Mouse (Mus musculus): ENCODE measurements around the gene Cyfip2. TPM values are rescaled to one million over a fixed set of nuclear protein-coding genes. Genes with fewer than 3 reads are reported as not detected.
A peak's percentile ranks its signal among the peaks of the same experiment; 100 is the strongest.

Gene Cyfip2
- total RNA-seq, 2 experiments from 2014 or later: 84.0 to 88.8 TPM

- peak; percentile 62 to 65 for DNase-seq
Measured at GRCm38 (mm10) chr11:46308271-46308974, 4.2 kb downstream of the Cyfip2 start.

- no peak for DNase-seq
Measured at GRCm38 (mm10) chr11:46307768-46308167, 4.9 kb downstream of the Cyfip2 start.

- DNase-seq: no peak
Measured at GRCm38 (mm10) chr11:46306776-46307175, 5.9 kb downstream of the Cyfip2 start.

- DNase-seq: no peak
Measured at GRCm38 (mm10) chr11:46305881-46306520, 6.7 kb downstream of the Cyfip2 start.

- DNase-seq: peak; percentile 56 to 66
Measured at GRCm38 (mm10) chr11:46304864-46305710, 7.6 kb downstream of the Cyfip2 start.

- DNase-seq: no peak
Measured at GRCm38 (mm10) chr11:46304093-46304492, 8.6 kb downstream of the Cyfip2 start.

- DNase-seq: no peak
Measured at GRCm38 (mm10) chr11:46302471-46302870, 10.2 kb downstream of the Cyfip2 start.

- DNase-seq: no peak
Measured at GRCm38 (mm10) chr11:46301579-46302248, 10.9 kb downstream of the Cyfip2 start.

GRCm38 (mm10) chr11:46299901-46300300 lies 12.8 kb downstream of the Cyfip2 start:
- no peak for DNase-seq

GRCm38 (mm10) chr11:46298889-46299785 lies 13.5 kb downstream of the Cyfip2 start:
- DNase-seq: peak; percentile 37 to 57

GRCm38 (mm10) chr11:46294390-46294789 lies 18.3 kb downstream of the Cyfip2 start:
- DNase-seq: no peak

- DNase-seq: no peak
Measured at GRCm38 (mm10) chr11:46293491-46293890, 19.2 kb downstream of the Cyfip2 start.

GRCm38 (mm10) chr11:46290988-46291405 lies 21.7 kb downstream of the Cyfip2 start:
- no peak for DNase-seq

GRCm38 (mm10) chr11:46289561-46289960 lies 23.1 kb downstream of the Cyfip2 start:
- DNase-seq: no peak

GRCm38 (mm10) chr11:46289022-46289421 lies 23.6 kb downstream of the Cyfip2 start:
- DNase-seq: no peak

GRCm38 (mm10) chr11:46288091-46288490 lies 24.6 kb downstream of the Cyfip2 start:
- no peak for DNase-seq

- no peak for DNase-seq
Measured at GRCm38 (mm10) chr11:46286803-46287202, 25.9 kb downstream of the Cyfip2 start.

- DNase-seq: no peak
Measured at GRCm38 (mm10) chr11:46283800-46284199, 28.9 kb downstream of the Cyfip2 start.

- no peak for DNase-seq
Measured at GRCm38 (mm10) chr11:46282612-46283011, 30.0 kb downstream of the Cyfip2 start.

GRCm38 (mm10) chr11:46278709-46279108 lies 34.0 kb downstream of the Cyfip2 start:
- no peak for DNase-seq

GRCm38 (mm10) chr11:46278140-46278539 lies 34.5 kb downstream of the Cyfip2 start:
- DNase-seq: peak; percentile 27 to 61
